In genomic region chr7:28596436-28597276, GRCm38 (mm10) we compare ENCODE assay signal across 7 mouse cellular contexts. TPM values are rescaled to one million over a fixed set of nuclear protein-coding genes. Genes with fewer than 3 reads are reported as not detected.
DNase-seq lines count a peak whose midpoint lies in the region; ATAC-seq and TF ChIP-seq lines count a peak whose summit lies in the region.

No protein-coding gene starts in this region.

- no peak for TF ChIP-seq EP300 in CH12.LX (IDR thresholded peaks at IDR 0.05; ENCODE audit: low read length)

- TF ChIP-seq RAD21 in CH12.LX (IDR thresholded peaks at IDR 0.05; ENCODE audit: low read depth, low read length), result no peak

- no peaks in the 10 kb centered on the region for H3K27me3 ChIP-seq in CH12.LX (replicated peaks)
- no peaks in the 10 kb centered on the region for H3K27me3 ChIP-seq in G1E (ENCODE audit: insufficient read depth, low read length)
- no peaks in the 10 kb centered on the region for H3K27me3 ChIP-seq in embryonic facial prominence, embryonic 14.5 days (replicated peaks; ENCODE audit: control insufficient read depth, insufficient read depth, low read length)
- no peaks in the 10 kb centered on the region for H3K27me3 ChIP-seq in lung, embryonic 14.5 days (ENCODE audit: insufficient read depth, low read length)

- TF ChIP-seq CTCF in CH12.LX (conservative IDR thresholded peaks at IDR 0.05 in 1 of 2, IDR thresholded peaks at IDR 0.05 in 1 of 2; ENCODE audit: low read depth in 2 of 2, low read length in 2 of 2) (no peak), G1E (IDR thresholded peaks at IDR 0.05; ENCODE audit: low read depth, low read length) (no peak)
- TF ChIP-seq CTCF in lung, embryonic 14.5 days (IDR thresholded peaks at IDR 0.05; ENCODE audit: low read depth), result no peak

- peaks cover 48 to 80% of the 10 kb centered on the region in 2 experiments for H3K4me1 ChIP-seq in CH12.LX (ENCODE audit: control insufficient read depth in 1 of 2, insufficient read depth in 2 of 2)
- peaks cover 64% of the 10 kb centered on the region for H3K4me1 ChIP-seq in G1E (ENCODE audit: insufficient read depth, low read depth, low read length)
- H3K4me1 ChIP-seq in embryonic facial prominence, embryonic 14.5 days (ENCODE audit: control insufficient read depth, insufficient read depth, low read length), result peaks cover 23% of the 10 kb centered on the region
- peaks cover 31% of the 10 kb centered on the region for H3K4me1 ChIP-seq in lung, embryonic 14.5 days (ENCODE audit: insufficient read depth)

- H3K36me3 ChIP-seq in CH12.LX (replicated peaks in 1 of 2; ENCODE audit: control insufficient read depth in 1 of 2, insufficient read depth in 1 of 2, low read length in 1 of 2) (peaks cover 4 to 22% of the 10 kb centered on the region in 2 experiments), G1E (replicated peaks) (peaks cover 50% of the 10 kb centered on the region)
- H3K36me3 ChIP-seq in embryonic facial prominence, embryonic 14.5 days (ENCODE audit: control insufficient read depth, insufficient read depth, low read length), result peaks cover 3% of the 10 kb centered on the region; the same call in 1 of the 2 replicates
- peaks cover 5% of the 10 kb centered on the region; the same call in 1 of the 2 replicates for H3K36me3 ChIP-seq in lung, embryonic 14.5 days (ENCODE audit: insufficient read depth)

- DNase-seq in CH12.LX (ENCODE audit: extremely low read depth) (no peak), G1E (ENCODE audit: low spot score) (peak; percentile 73)
- peak; percentile 32 for DNase-seq in embryonic facial prominence, embryonic 14.5 days (ENCODE audit: low spot score)
- DNase-seq in kidney, adult 18-20 months, result peak; percentile 85
- DNase-seq in lung, embryonic 14.5 days, result peak; percentile 65
- peak; percentile 48 for DNase-seq in retina, embryonic 14.5 days (ENCODE audit: low spot score)
- DNase-seq in layer of hippocampus, adult 11-12 months (ENCODE audit: low spot score), result no peak

- dilution Hi-C loops in CH12.LX (cut with MboI; ENCODE audit: extremely low pct_ligation_motif_present, extremely low pct_unique_long_range_greater_than_20kb, low sequenced_read_pairs), result no loop called here

- H3K79me2 ChIP-seq in CH12.LX (replicated peaks; ENCODE audit: control insufficient read depth, extremely low read depth, insufficient read depth, poor library complexity, severe bottlenecking), result peaks cover 22% of the 10 kb centered on the region

- peak overlapping the region; percentile 93 for H3K4me2 ChIP-seq in CH12.LX (ENCODE audit: insufficient read depth, low read depth, poor library complexity, severe bottlenecking)
- peak overlapping the region; percentile 89 for H3K4me2 ChIP-seq in embryonic facial prominence, embryonic 14.5 days (ENCODE audit: low read depth, low read length)
- H3K4me2 ChIP-seq in lung, embryonic 14.5 days, result peak overlapping the region; percentile 85

- no peak for TF ChIP-seq POLR2A in CH12.LX (IDR thresholded peaks at IDR 0.05; ENCODE audit: low read depth, low read length)

- ATAC-seq in G1E (ENCODE audit: extremely low read depth, insufficient number of reproducible peaks, low FRiP score, poor library complexity, severe bottlenecking), result peak; percentile 71
- ATAC-seq in embryonic facial prominence, embryonic 14.5 days (ENCODE audit: low read depth), result no peak
- peak; percentile 37 for ATAC-seq in lung, embryonic 14.5 days (ENCODE audit: insufficient read depth)

- no peak overlapping the region; the same call in 1 of the 2 replicates for H3K9ac ChIP-seq in CH12.LX (ENCODE audit: insufficient read depth, low read depth)
- peak overlapping the region; percentile 77 for H3K9ac ChIP-seq in embryonic facial prominence, embryonic 14.5 days (ENCODE audit: low read depth, low read length)
- H3K9ac ChIP-seq in lung, embryonic 14.5 days, result peak overlapping the region; percentile 69

- no peaks in the 10 kb centered on the region for H3K9me3 ChIP-seq in CH12.LX (replicated peaks; ENCODE audit: low read length)
- no peaks in the 10 kb centered on the region for H3K9me3 ChIP-seq in G1E (replicated peaks)
- H3K9me3 ChIP-seq in embryonic facial prominence, embryonic 14.5 days (ENCODE audit: control insufficient read depth, low read length), result no peaks in the 10 kb centered on the region
- no peaks in the 10 kb centered on the region for H3K9me3 ChIP-seq in lung, embryonic 14.5 days (ENCODE audit: low read depth, low read length)

- in situ Hi-C loops in CH12.LX (cut with MboI; ENCODE audit: low pct_ligation_motif_present, low pct_unique_long_range_greater_than_20kb, low sequenced_read_pairs), result no loop called here

- H3K4me3 ChIP-seq in CH12.LX (replicated peaks in 1 of 3; ENCODE audit: low read depth in 2 of 3, low read length in 2 of 3, poor library complexity in 1 of 3) (peak overlapping the region; percentile 62 to 79 (median 71)), G1E (ENCODE audit: low read depth, low read length) (peak overlapping the region; percentile 76)
- peak overlapping the region; percentile 71 for H3K4me3 ChIP-seq in embryonic facial prominence, embryonic 14.5 days (ENCODE audit: low read depth, low read length)
- peak overlapping the region; percentile 64 for H3K4me3 ChIP-seq in lung, embryonic 14.5 days (ENCODE audit: low read depth, low read length)

- 37% methylated on average over 19 of the region's 20 CpGs for WGBS in embryonic facial prominence, embryonic 14.5 days
- 21% methylated on average over 20 of the region's 20 CpGs for WGBS in lung, embryonic 14.5 days

- H3K27ac ChIP-seq in CH12.LX (ENCODE audit: insufficient read depth, low read depth), result no peak overlapping the region
- peak overlapping the region; percentile 86 for H3K27ac ChIP-seq in embryonic facial prominence, embryonic 14.5 days (replicated peaks; ENCODE audit: low read depth, low read length)
- H3K27ac ChIP-seq in lung, embryonic 14.5 days (ENCODE audit: low read depth), result peak overlapping the region; percentile 79

TF ChIP-seq in CH12.LX, 34 proteins besides CTCF, POLR2A, EP300 and RAD21:
- TF ChIP-seq POLR2AphosphoS2 (IDR thresholded peaks at IDR 0.05; ENCODE audit: low read depth, low read length) (no peak), RCOR1 (conservative IDR thresholded peaks at IDR 0.05; ENCODE audit: low read depth, low read length) (0 out of 2 replicates have a peak, but pooled peaks have one; percentile 25)

RNA-seq across cellular contexts. Expression of gene Samd4b, which starts 1.3 kb away (rescaled TPM):
- 7.7 and 10.0 TPM in 2 replicates for total RNA-seq in CH12.LX (2012; rRNA removed)
- 2.7 and 3.7 TPM in 2 replicates for total RNA-seq in CH12.LX (2014; rRNA removed)
- polyA plus RNA-seq in CH12.LX (2012; ENCODE audit: insufficient read length, low read depth), result 18.0 and 24.6 TPM in 2 replicates
- total RNA-seq in G1E (2014; fragmentation: Nextera tagmentation), result 62.7 and 75.9 TPM in 2 replicates
- 3.8 and 4.4 TPM in 2 replicates for total RNA-seq in G1E (2017)
- polyA plus RNA-seq in G1E (2012), result 88.8 and 104 TPM in 2 replicates
- polyA plus RNA-seq in embryonic facial prominence, embryonic 14.5 days (2014; fragmentation: Nextera tagmentation; extraction: Ambion mirVana), result 31.5 and 33.8 TPM in 2 replicates
- polyA plus RNA-seq in lung, embryonic 14.5 days (2014; fragmentation: Nextera tagmentation; extraction: Ambion mirVana), result 27.9 and 34.0 TPM in 2 replicates

RNA-seq across cellular contexts. Expression of gene Pak4, which starts 1.3 kb away (rescaled TPM):
- total RNA-seq in CH12.LX (2012; rRNA removed), result 8.3 and 10.7 TPM in 2 replicates
- 6.7 and 7.5 TPM in 2 replicates for total RNA-seq in CH12.LX (2014; rRNA removed)
- polyA plus RNA-seq in CH12.LX (2012; ENCODE audit: insufficient read length, low read depth), result 10.5 and 11.2 TPM in 2 replicates
- 13.2 and 16.0 TPM in 2 replicates for total RNA-seq in G1E (2014; fragmentation: Nextera tagmentation)
- total RNA-seq in G1E (2017), result 5.6 and 6.4 TPM in 2 replicates
- 72.6 and 85.1 TPM in 2 replicates for polyA plus RNA-seq in G1E (2012)
- 20.7 and 23.5 TPM in 2 replicates for polyA plus RNA-seq in embryonic facial prominence, embryonic 14.5 days (2014; fragmentation: Nextera tagmentation; extraction: Ambion mirVana)
- polyA plus RNA-seq in lung, embryonic 14.5 days (2014; fragmentation: Nextera tagmentation; extraction: Ambion mirVana), result 46.2 and 52.5 TPM in 2 replicates

RNA-seq across cellular contexts. Expression of gene Acp7, which starts 34.5 kb away (rescaled TPM):
- total RNA-seq in CH12.LX (2012; rRNA removed), result not detected in 2 replicates
- not detected in 2 replicates for total RNA-seq in CH12.LX (2014; rRNA removed)
- not detected in 2 replicates for polyA plus RNA-seq in CH12.LX (2012; ENCODE audit: insufficient read length, low read depth)
- not detected in 2 replicates for total RNA-seq in G1E (2014; fragmentation: Nextera tagmentation)
- total RNA-seq in G1E (2017), result 0.11 TPM in 1 of 2 replicates, not detected in the other
- polyA plus RNA-seq in G1E (2012), result not detected in 2 replicates
- 0.10 and 0.40 TPM in 2 replicates for polyA plus RNA-seq in embryonic facial prominence, embryonic 14.5 days (2014; fragmentation: Nextera tagmentation; extraction: Ambion mirVana)
- not detected in 2 replicates for polyA plus RNA-seq in lung, embryonic 14.5 days (2014; fragmentation: Nextera tagmentation; extraction: Ambion mirVana)

RNA-seq across cellular contexts. Expression of gene Nccrp1, which starts 49.6 kb away (rescaled TPM):
- not detected in 2 replicates for total RNA-seq in CH12.LX (2012; rRNA removed)
- not detected in 2 replicates for total RNA-seq in CH12.LX (2014; rRNA removed)
- not detected in 2 replicates for polyA plus RNA-seq in CH12.LX (2012; ENCODE audit: insufficient read length, low read depth)
- total RNA-seq in G1E (2014; fragmentation: Nextera tagmentation), result not detected in 2 replicates
- not detected in 2 replicates for total RNA-seq in G1E (2017)
- polyA plus RNA-seq in G1E (2012), result 0.07 TPM in 1 of 2 replicates, not detected in the other
- polyA plus RNA-seq in embryonic facial prominence, embryonic 14.5 days (2014; fragmentation: Nextera tagmentation; extraction: Ambion mirVana), result 0.17 and 0.43 TPM in 2 replicates
- not detected in 2 replicates for polyA plus RNA-seq in lung, embryonic 14.5 days (2014; fragmentation: Nextera tagmentation; extraction: Ambion mirVana)

RNA-seq across cellular contexts. Expression of gene Sycn, which starts 56.0 kb away (rescaled TPM):
- total RNA-seq in CH12.LX (2012; rRNA removed) (not detected in 2 replicates), CH12.LX (2014; rRNA removed) (not detected in 2 replicates), G1E (2014; fragmentation: Nextera tagmentation) (not detected in 2 replicates), G1E (2017) (not detected in 2 replicates)
- polyA plus RNA-seq in CH12.LX (2012; ENCODE audit: insufficient read length, low read depth) (not detected in 2 replicates), G1E (2012) (not detected in 2 replicates)
- polyA plus RNA-seq in embryonic facial prominence, embryonic 14.5 days (2014; fragmentation: Nextera tagmentation; extraction: Ambion mirVana), result not detected in 2 replicates
- polyA plus RNA-seq in lung, embryonic 14.5 days (2014; fragmentation: Nextera tagmentation; extraction: Ambion mirVana), result not detected in 2 replicates

Comparison
In these comparisons a context has a peak if more than half of its experiments do, and no peak if none do; other contexts are left out.
1. DNase-seq: peak in G1E (single experiment), embryonic facial prominence, embryonic 14.5 days (single experiment), kidney, adult 18-20 months (single experiment), lung, embryonic 14.5 days (single experiment) and retina, embryonic 14.5 days (single experiment); none in CH12.LX (single experiment) and layer of hippocampus, adult 11-12 months (single experiment).
2. Peak in every context shown above with its lines, with median percentiles within 50 percentile points of each other: H3K4me2 ChIP-seq and H3K4me3 ChIP-seq.